Mouse (Mus musculus) retina, embryonic 14.5 days (tissue): ENCODE data around the gene Gm10134.

Experiments used
- DNase-seq: peaks from one replicate; pipeline ENCODE4 v3.0.0-alpha.2; 2015; ENCODE audit warnings: low spot score

The Gm10134 gene

GRCm38 (mm10) chr2:28532938-28533771, 27.3 kb downstream of the Gm10134 start:
- DNase-seq: peak; percentile 89

DNA sequence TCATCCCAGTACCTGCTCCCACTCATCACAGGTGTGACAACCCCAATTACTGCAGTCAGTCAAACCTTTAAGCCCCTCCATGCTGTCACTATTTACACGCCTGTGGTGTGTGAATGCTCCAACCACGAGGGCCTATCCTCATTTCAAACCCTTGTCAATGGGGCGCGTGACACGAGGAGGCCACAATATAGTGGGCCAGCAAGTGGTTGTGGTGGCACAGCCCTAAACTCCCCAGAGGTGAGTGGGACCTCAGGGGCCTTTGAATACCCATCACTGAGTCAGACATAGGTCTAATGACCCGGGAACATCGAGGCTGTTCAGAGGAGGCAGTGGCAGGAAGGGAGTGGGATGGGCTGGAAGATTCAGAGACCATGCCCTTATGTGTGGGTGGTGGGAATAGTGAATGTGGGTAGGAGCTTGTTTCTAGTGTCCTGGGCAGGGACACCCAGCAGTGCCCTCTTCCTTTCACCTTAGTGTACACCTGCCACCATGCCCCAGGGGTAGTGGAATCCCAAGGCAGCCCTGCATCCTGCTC, 28.1 kb downstream of the Gm10134 start:
- no peak for DNase-seq

DNA sequence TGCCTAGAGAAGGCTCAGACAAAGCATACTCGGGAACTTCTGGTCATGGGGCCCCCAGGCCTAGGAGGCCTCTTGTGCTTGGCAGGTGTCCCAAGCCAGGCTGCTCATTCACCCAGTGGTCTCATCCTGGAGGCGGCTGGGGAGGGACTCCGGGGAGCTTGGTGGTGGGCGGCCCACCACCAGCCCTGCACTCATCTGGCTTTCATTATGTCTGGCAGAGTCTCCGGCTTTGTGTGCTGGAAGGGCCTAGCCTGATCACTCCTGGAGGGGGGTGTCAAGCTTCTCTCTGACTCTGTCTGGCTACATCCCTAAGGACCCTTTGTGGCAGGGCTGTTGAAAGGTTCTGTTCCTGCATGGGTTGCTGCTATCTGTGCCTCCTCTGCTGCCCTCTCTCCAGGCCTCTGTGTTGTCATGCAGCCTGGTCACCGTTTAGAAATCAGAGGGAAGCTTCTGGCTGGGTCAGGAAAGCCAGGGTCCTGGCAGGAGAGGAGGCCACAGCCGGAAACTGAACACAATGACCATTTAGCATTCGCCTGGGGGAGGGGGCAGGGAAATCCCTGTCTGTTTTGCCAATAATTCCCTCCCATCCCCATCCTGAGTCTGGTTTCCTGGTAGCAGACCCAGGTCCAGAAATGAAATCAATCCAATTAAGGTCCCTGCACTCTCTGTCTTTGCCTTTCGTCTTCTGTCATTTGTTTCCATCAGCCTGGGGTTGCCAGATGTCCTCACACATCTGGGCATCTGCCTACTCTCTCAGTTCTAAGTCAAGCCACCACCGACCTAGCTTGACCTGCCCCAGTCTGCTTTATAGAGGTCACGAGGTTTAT, 28.8 kb downstream of the Gm10134 start:
- DNase-seq: peak; percentile 33

DNA sequence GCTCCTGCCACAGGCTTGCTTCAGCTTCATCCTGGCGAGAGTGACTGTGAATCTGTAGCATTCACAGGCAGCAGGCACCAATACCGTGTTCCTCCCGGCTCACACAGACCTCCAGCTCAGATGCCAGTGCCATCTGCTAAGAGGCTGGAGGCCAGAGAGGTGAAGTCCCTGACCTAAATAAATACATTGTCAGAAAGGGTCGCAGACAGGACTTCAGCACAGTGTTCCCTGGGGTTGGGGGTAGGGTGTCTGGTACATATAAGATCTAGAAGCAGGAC, 29.3 kb downstream of the Gm10134 start:
- DNase-seq: peak; percentile 28

GRCm38 (mm10) chr2:28535650-28536049, 29.8 kb downstream of the Gm10134 start:
- DNase-seq: no peak

- DNase-seq: no peak
Measured at GRCm38 (mm10) chr2:28536166-28536565, 30.3 kb downstream of the Gm10134 start.

GRCm38 (mm10) chr2:28536766-28537633, 31.1 kb downstream of the Gm10134 start:
- DNase-seq: no peak

- DNase-seq: peak; percentile 28
Measured at GRCm38 (mm10) chr2:28537634-28537920, 31.7 kb downstream of the Gm10134 start.

- no peak for DNase-seq
Measured at GRCm38 (mm10) chr2:28537995-28538816, 32.3 kb downstream of the Gm10134 start.

- no peak for DNase-seq
Measured at GRCm38 (mm10) chr2:28538817-28539128, 32.9 kb downstream of the Gm10134 start.

GRCm38 (mm10) chr2:28539206-28539605, 33.3 kb downstream of the Gm10134 start:
- DNase-seq: peak; percentile 71

DNA sequence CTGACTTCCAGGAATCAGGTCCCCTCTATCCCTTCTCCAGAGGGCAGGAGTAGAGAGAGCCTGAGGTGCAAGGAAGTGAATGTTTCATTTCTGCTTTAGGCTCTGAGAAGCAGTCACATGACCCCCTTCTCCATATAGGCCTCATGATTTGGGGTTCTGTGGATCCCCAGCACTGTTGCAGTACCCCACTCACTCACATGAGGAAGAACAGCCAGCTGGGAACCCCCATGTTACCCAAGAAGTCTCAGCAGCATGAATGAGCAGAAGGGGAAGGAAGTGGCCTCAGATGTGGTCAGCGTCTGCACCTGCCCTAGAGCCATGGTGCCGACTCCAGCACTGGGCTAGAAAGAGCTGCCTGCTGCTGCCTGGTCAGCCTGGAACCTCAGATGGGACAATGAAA, 34.1 kb downstream of the Gm10134 start:
- DNase-seq: no peak

DNA sequence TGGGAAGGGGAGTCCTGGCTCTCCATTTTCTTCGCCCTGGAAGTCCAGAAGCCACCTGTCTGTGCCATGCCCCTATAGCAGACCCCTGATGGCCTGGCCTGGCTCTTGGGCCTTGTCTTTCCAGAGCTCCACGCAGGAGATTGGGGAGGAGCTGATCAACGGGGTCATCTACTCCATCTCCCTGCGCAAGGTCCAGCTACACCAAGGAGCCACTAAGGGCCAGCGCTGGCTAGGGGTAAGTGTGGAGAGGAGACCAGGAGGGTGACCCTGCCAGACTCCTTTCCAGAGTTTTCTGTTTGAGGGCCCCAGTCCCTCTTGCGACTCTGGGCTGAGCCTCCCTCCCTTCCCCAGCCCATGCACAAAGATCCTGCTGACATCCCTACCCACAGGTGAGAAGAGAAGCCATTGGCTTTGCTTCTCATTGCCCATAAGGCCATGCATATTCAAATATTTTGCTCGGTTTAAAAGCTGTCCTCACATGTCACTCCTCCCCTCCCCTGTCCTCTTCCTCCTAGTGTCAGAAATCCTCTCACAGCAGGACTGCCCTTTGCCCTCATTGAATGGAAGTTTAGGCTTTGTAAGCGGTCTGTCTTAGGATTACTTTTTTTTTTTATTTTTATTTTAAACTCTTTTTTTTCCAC, 34.8 kb downstream of the Gm10134 start:
- DNase-seq: no peak

- DNase-seq: no peak
Measured at GRCm38 (mm10) chr2:28543894-28544293, 38.0 kb downstream of the Gm10134 start.

- DNase-seq: no peak
Measured at GRCm38 (mm10) chr2:28545976-28546375, 40.1 kb downstream of the Gm10134 start.

DNA sequence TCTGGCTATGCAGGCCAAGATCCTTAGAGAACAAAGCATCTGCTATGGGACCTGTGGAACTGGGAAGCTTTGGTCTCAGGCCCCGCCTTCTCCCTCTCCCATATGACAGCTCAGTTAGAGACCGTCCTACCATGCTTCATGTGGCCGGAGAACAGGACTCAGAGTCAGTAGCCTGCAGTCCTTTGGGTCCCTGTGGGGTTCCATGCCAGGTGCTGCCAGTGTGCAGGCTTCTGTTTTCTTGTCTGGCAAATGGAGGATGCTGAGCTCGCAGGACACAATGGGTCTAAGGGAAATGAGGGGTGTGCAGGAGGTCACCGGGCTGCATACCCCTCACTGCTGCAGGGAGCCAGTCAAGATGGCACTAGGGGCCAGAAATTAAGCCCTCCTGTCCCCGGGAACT, 40.7 kb downstream of the Gm10134 start:
- DNase-seq: no peak

GRCm38 (mm10) chr2:28547237-28548172, 41.6 kb downstream of the Gm10134 start:
- peak; percentile 91 for DNase-seq

DNA sequence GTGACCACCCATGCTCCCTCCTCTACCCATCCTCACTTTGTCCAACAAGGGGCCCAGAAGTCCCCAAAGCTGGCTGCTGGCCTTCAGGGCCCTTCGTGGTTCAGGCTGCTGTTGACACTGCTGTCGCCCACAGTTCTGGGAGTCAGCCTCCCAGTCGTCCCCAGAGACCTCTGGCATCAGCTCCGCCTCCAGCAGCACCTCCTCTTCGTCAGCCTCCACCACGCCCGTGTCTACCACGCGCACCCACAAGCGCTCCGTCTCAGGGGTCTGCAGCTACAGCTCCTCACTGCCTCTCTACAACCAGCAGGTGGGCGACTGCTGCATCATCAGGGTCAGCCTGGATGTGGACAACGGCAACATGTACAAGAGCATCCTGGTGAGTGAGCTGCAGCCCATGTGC, 43.3 kb downstream of the Gm10134 start:
- DNase-seq: no peak

DNA sequence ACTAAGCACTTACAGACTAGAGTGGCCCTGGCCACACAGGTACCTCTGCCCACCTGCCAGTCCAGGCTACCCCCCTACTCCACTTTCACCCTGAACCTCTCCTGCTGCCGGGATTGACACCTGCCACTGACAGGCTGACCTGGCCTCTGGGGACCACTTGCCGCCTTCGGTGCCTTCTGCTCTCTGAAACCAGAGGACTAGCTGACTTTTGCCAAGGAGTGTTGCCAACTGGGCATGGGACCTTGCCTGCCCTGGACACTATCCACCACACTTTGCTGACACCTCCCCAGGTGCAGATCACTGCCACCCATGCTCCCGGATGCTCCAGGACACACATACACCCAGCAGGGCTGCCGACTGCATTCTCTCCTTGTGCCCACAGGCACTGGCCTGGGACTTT, 46.4 kb downstream of the Gm10134 start:
- DNase-seq: no peak
